Mouse (Mus musculus) lung, embryonic 15.5 days (tissue): ENCODE results near the gene Agtr1a. TPM values are rescaled to one million over a fixed set of nuclear protein-coding genes. Genes with fewer than 3 reads are reported as not detected.

Experiments
- ATAC-seq: fragments of 200-750 bp; cut with Nextera tagmentation; 2 replicates; pipeline ENCODE4 v1.8.0; 2017; ENCODE audit warnings: moderate number of reproducible peaks, borderline replicate concordance; ENCODE audit not compliant: low FRiP score, low TSS enrichment; ENCODE audit errors: extremely low read depth
- H3K27ac ChIP-seq: fragments of 300-500 bp; sonication (generic); 2 replicates; pipeline ENCODE4 v1.5.1; 2015; ENCODE audit warnings: moderate library complexity, mild to moderate bottlenecking, inconsistent platforms
- H3K27me3 ChIP-seq: fragments of 300-500 bp; sonication (generic); 2 replicates; pipeline ENCODE4 v1.6.1; 2015; ENCODE audit warnings: inconsistent platforms
- H3K36me3 ChIP-seq: fragments of 300-500 bp; sonication (generic); 2 replicates; pipeline ENCODE4 v1.6.1; 2015; ENCODE audit warnings: inconsistent platforms
- H3K4me1 ChIP-seq: fragments of 300-500 bp; sonication (generic); 2 replicates; pipeline ENCODE4 v1.6.1; 2015; ENCODE audit warnings: inconsistent platforms
- H3K4me2 ChIP-seq: fragments of 300-500 bp; sonication (generic); 2 replicates; pipeline ENCODE4 v1.6.1; 2015; ENCODE audit warnings: inconsistent platforms, mild to moderate bottlenecking, moderate library complexity
- H3K4me3 ChIP-seq: fragments of 300-500 bp; sonication (generic); 2 replicates; pipeline ENCODE4 v1.5.1; 2015; ENCODE audit warnings: mild to moderate bottlenecking, inconsistent platforms
- H3K9ac ChIP-seq: fragments of 300-500 bp; sonication (generic); 2 replicates; pipeline ENCODE4 v1.6.1; 2015; ENCODE audit warnings: inconsistent platforms
- H3K9me3 ChIP-seq: fragments of 300-500 bp; sonication (generic); 2 replicates; pipeline ENCODE4 v1.6.1; 2016; ENCODE audit warnings: inconsistent platforms
- WGBS: fragments of 180-500 bp; shearing (Covaris S2); methylation state at CpG from one replicate; pipeline ENCODE4 v1.1.7; 2015; 5-methylcytosine and 5-hydroxymethylcytosine counted together
- polyA plus RNA-seq: library from polyadenylated mRNA; unstranded; fragments of >200 nt; fragmentation: Nextera tagmentation; extraction: Ambion mirVana; gene quantifications from 2 replicates; pipeline ENCODE4 v1.2.1, GENCODE M21; 2015

The Agtr1a gene
- polyA plus RNA-seq, 1 experiment from 2014 or later: 5.5 TPM

GRCm38 (mm10) chr13:30364097-30364625 is 27.9 kb downstream of the Agtr1a start:
- no peak overlapping the region for H3K4me3 ChIP-seq
- H3K4me2 ChIP-seq: no peak overlapping the region
- H3K4me1 ChIP-seq: peaks cover 5% of the 10 kb centered on the region; the same call in 1 of the 2 replicates
- no peak overlapping the region for H3K27ac ChIP-seq
- H3K9ac ChIP-seq: no peak overlapping the region
- H3K36me3 ChIP-seq: no peaks in the 10 kb centered on the region
- H3K9me3 ChIP-seq: no peaks in the 10 kb centered on the region
- H3K27me3 ChIP-seq: no peaks in the 10 kb centered on the region
- no peak for ATAC-seq
- WGBS: 79% methylated on average over 11 of the region's 11 CpGs

DNA sequence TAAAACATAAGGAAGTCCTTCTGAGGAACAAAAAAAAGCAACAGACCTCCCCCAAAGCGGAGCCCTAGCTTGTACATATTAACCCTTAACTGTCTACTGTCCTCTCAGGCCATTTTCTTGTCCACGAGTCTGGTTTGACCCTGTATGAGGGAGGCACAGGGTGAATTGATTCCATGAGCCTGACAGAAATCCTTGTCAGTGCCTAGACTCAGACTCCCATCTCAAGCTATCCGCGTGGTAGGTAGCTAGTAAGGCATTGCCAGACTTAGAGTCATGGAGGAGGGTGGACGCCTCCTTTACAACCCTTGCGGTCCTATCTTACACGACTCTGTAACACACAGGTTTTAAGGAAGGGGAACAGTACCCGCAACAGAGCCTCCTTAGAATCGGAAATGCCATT is 28.5 kb downstream of the Agtr1a start:
- Histone ChIP-seq H3K27ac (no peak overlapping the region), H3K36me3 (no peaks in the 10 kb centered on the region), H3K9ac (no peak overlapping the region), H3K9me3 (no peaks in the 10 kb centered on the region), H3K4me2 (no peak overlapping the region), H3K4me1 (peaks cover 5% of the 10 kb centered on the region; the same call in 1 of the 2 replicates), H3K27me3 (no peaks in the 10 kb centered on the region), H3K4me3 (no peak overlapping the region)
- WGBS: 71% methylated on average over 9 of the region's 9 CpGs
- ATAC-seq: no peak

- Histone ChIP-seq H3K36me3 (no peaks in the 10 kb centered on the region), H3K27me3 (no peaks in the 10 kb centered on the region), H3K4me3 (no peak overlapping the region), H3K4me2 (no peak overlapping the region), H3K4me1 (peaks cover 5% of the 10 kb centered on the region; the same call in 1 of the 2 replicates), H3K27ac (no peak overlapping the region), H3K9ac (no peak overlapping the region), H3K9me3 (no peaks in the 10 kb centered on the region)
- WGBS: 35% methylated on average over 2 of the region's 2 CpGs
- ATAC-seq: no peak
Measured at GRCm38 (mm10) chr13:30365378-30365777, 29.1 kb downstream of the Agtr1a start.

GRCm38 (mm10) chr13:30368116-30368515 is 31.9 kb downstream of the Agtr1a start:
- 34% methylated on average over 8 of the region's 8 CpGs for WGBS
- H3K9me3 ChIP-seq: no peaks in the 10 kb centered on the region
- no peak overlapping the region for H3K4me3 ChIP-seq
- no peaks in the 10 kb centered on the region for H3K36me3 ChIP-seq
- H3K27me3 ChIP-seq: no peaks in the 10 kb centered on the region
- no peak overlapping the region for H3K9ac ChIP-seq
- no peaks in the 10 kb centered on the region for H3K4me1 ChIP-seq
- no peak overlapping the region for H3K4me2 ChIP-seq
- no peak overlapping the region for H3K27ac ChIP-seq
- ATAC-seq: no peak

- H3K4me1 ChIP-seq: no peaks in the 10 kb centered on the region
- no peak overlapping the region for H3K4me2 ChIP-seq
- no peak overlapping the region for H3K27ac ChIP-seq
- H3K27me3 ChIP-seq: no peaks in the 10 kb centered on the region
- 24% methylated on average over 2 of the region's 2 CpGs for WGBS
- no peak overlapping the region for H3K9ac ChIP-seq
- no peaks in the 10 kb centered on the region for H3K9me3 ChIP-seq
- H3K4me3 ChIP-seq: no peak overlapping the region
- no peak for ATAC-seq
- no peaks in the 10 kb centered on the region for H3K36me3 ChIP-seq
Measured at GRCm38 (mm10) chr13:30368746-30369145, 32.5 kb downstream of the Agtr1a start.

DNA sequence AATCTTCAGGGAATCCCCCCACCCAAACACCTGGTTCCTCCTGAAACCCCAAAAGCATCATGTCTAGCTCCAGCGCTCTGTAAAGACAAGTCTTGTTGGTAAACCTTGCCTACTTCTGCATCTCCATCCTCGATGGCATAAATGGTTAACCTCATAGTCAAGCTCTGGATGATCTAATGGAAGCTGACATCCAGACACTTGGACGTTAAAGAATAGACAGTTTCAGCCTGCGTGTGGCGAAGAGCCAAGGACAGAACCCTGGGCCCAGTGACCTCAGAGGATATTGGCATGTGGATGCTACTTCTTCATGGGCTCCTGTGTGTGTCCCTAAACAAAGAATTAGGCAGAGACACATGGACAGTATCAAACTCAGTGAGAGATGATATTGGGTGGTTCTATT is 42.6 kb downstream of the Agtr1a start:
- Histone ChIP-seq H3K36me3 (no peaks in the 10 kb centered on the region), H3K4me1 (no peaks in the 10 kb centered on the region), H3K27me3 (no peaks in the 10 kb centered on the region), H3K4me3 (no peak overlapping the region), H3K27ac (no peak overlapping the region), H3K9ac (no peak overlapping the region), H3K9me3 (no peaks in the 10 kb centered on the region), H3K4me2 (no peak overlapping the region)
- ATAC-seq: no peak
- 76% methylated on average over 5 of the region's 5 CpGs for WGBS

DNA sequence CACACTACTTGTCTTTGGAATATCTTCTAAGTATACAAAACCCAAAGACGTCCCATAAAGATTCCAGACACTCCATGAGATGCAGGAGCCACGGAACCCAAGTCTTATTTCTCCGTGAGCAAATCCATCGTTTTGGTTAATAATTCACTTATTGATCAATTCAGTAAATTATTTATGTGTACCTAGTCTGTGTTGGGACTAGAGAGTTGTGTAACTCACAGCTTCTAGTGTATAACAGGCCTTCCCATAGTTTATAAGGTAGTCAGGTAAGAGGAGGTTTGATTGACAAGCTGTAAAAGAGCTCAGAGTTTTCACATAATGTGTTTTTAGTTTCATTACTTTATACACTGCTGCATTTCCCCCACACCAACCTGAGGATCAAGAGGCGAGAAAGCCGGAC is 48.9 kb downstream of the Agtr1a start:
- Histone ChIP-seq H3K4me1 (no peaks in the 10 kb centered on the region), H3K36me3 (no peaks in the 10 kb centered on the region), H3K4me3 (no peak overlapping the region), H3K4me2 (no peak overlapping the region), H3K9ac (no peak overlapping the region), H3K27ac (no peak overlapping the region), H3K9me3 (no peaks in the 10 kb centered on the region), H3K27me3 (no peaks in the 10 kb centered on the region)
- WGBS: 82% methylated on average over 6 of the region's 6 CpGs
- ATAC-seq: no peak

- ATAC-seq: no peak
- no peak overlapping the region for H3K27ac ChIP-seq
Measured at GRCm38 (mm10) chr13:30394123-30394522, 57.9 kb downstream of the Agtr1a start.

DNA sequence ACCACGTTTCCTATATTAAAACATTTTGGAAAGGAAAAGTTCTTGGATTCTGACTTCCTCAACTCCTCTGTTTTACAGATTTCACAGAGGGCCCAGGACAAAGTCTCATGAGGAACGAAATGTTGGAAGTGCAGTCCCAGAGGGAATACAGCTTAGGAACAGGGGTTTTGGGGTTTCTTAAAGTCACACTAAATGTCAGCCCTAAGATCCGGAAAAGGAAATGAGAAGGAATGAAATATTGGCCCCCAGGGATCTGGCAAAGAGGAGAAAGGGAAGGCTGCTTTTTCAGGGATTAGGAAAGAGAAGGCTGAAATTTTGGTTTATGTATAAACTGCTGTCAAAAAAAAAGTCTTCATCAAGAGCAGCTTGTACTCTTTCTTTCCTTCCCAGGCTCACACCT is 60.2 kb downstream of the Agtr1a start:
- no peak overlapping the region for H3K4me2 ChIP-seq
- H3K9ac ChIP-seq: no peak overlapping the region
- H3K9me3 ChIP-seq: no peaks in the 10 kb centered on the region
- H3K36me3 ChIP-seq: no peaks in the 10 kb centered on the region
- no peak for ATAC-seq
- no peaks in the 10 kb centered on the region for H3K4me1 ChIP-seq
- 0 out of 2 replicates have a peak overlapping the region, but pooled peaks have one; percentile 18 for H3K27ac ChIP-seq
- H3K4me3 ChIP-seq: no peak overlapping the region
- H3K27me3 ChIP-seq: no peaks in the 10 kb centered on the region
- 66% methylated on average over 3 of the region's 3 CpGs for WGBS

More at GRCm38 (mm10) chr13:30394123-30394522, 57.9 kb downstream of the Agtr1a start:
- Histone ChIP-seq H3K9me3 (no peaks in the 10 kb centered on the region), H3K9ac (no peak overlapping the region), H3K36me3 (no peaks in the 10 kb centered on the region), H3K4me2 (no peak overlapping the region), H3K4me1 (no peaks in the 10 kb centered on the region), H3K4me3 (no peak overlapping the region), H3K27me3 (no peaks in the 10 kb centered on the region)

DNA sequence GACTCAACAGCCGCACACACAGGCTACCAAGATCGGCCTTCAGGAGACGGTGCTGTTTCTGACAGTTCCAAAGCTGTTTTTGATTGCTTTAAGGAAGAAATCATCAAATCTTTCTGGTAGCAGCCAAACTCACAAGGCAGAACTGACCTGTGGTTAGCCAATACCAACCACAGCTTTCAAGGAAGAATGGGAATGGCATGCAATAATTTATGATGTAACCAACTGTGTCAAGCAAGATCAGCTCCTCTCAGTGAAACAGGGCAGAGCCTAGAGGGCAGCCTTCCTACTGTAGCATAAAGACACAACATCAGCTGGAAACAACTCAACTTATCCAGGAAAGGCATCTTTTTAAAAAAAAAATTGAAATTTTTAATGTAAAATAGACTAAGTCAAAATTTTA is 62.6 kb downstream of the Agtr1a start:
- 76% methylated on average over 3 of the region's 3 CpGs for WGBS
- Histone ChIP-seq H3K36me3 (no peaks in the 10 kb centered on the region), H3K4me2 (no peak overlapping the region), H3K27ac (no peak overlapping the region), H3K9me3 (no peaks in the 10 kb centered on the region), H3K4me3 (no peak overlapping the region), H3K9ac (no peak overlapping the region), H3K27me3 (no peaks in the 10 kb centered on the region), H3K4me1 (no peaks in the 10 kb centered on the region)
- ATAC-seq: no peak

DNA sequence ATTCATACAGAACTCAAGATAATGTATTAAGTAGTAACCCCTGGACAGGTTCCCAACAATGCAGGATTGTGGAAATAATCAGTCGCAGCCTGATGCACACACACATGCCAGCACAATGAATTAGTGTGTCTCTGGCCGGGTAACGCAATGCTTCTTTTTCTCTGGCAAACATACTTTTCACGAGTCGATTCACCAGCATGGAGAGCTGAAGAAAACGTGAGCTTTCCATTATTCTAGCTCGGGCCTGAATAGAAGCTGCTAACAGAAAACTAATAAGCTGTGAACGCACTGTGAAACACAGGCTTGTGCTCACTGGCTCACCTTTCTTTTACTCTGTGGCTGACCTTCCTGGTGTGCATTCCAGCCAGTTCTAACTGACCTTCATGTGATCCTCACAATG is 64.4 kb downstream of the Agtr1a start:
- WGBS: 69% methylated on average over 8 of the region's 8 CpGs
- Histone ChIP-seq H3K4me3 (no peak overlapping the region), H3K27me3 (no peaks in the 10 kb centered on the region), H3K4me2 (no peak overlapping the region), H3K27ac (no peak overlapping the region), H3K9me3 (no peaks in the 10 kb centered on the region), H3K36me3 (no peaks in the 10 kb centered on the region), H3K4me1 (no peaks in the 10 kb centered on the region), H3K9ac (no peak overlapping the region)
- ATAC-seq: no peak

DNA sequence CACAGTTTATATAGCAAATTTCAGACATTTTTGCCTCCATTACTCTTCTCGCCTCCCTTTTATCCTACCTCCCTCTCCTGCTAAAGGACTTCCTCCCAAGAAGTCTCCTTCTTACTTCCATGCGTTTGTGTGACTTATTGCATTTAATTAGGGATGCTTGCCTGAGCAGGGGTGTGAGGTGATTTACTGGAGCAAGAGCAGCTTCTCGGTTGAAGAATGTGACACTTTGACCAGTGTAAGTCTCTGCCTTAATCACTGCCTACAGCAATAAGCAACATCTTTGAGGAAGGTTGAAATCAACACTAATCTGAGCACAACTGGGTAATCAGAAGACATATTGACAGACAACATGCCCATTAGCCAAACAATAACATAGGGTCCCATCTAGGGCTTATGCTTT is 67.6 kb downstream of the Agtr1a start:
- Histone ChIP-seq H3K27me3 (no peaks in the 10 kb centered on the region), H3K27ac (no peak overlapping the region), H3K4me1 (no peaks in the 10 kb centered on the region), H3K4me2 (no peak overlapping the region), H3K9me3 (no peaks in the 10 kb centered on the region), H3K9ac (no peak overlapping the region), H3K36me3 (no peaks in the 10 kb centered on the region), H3K4me3 (no peak overlapping the region)
- WGBS: 49% methylated on average over 3 of the region's 3 CpGs
- no peak for ATAC-seq

GRCm38 (mm10) chr13:30418611-30419010 is 82.4 kb downstream of the Agtr1a start:
- ATAC-seq: no peak
- no peak overlapping the region for H3K4me2 ChIP-seq
- H3K9ac ChIP-seq: no peak overlapping the region
- no peaks in the 10 kb centered on the region for H3K9me3 ChIP-seq
- H3K4me3 ChIP-seq: no peak overlapping the region
- no peak overlapping the region for H3K27ac ChIP-seq
- no peaks in the 10 kb centered on the region for H3K27me3 ChIP-seq
- H3K36me3 ChIP-seq: no peaks in the 10 kb centered on the region
- 79% methylated on average over 5 of the region's 5 CpGs for WGBS
- H3K4me1 ChIP-seq: no peaks in the 10 kb centered on the region
